Mouse (Mus musculus) ES-E14 (cell line): ENCODE results near the gene Slc16a10. TPM values are rescaled to one million over a fixed set of nuclear protein-coding genes. Genes with fewer than 3 reads are reported as not detected.

Experiments
- DNase-seq: peaks from one replicate; pipeline ENCODE4 v3.0.0-alpha.2; 2013; ENCODE audit warnings: low read depth, low spot score
- H3K27ac ChIP-seq: 2 replicates; pipeline ENCODE4 v1.5.1; 2012; ENCODE audit warnings: low read depth, mild to moderate bottlenecking, low read length, moderate library complexity, mixed read lengths; ENCODE audit not compliant: poor library complexity, insufficient read depth, severe bottlenecking
- H3K36me3 ChIP-seq: 2 replicates; pipeline ENCODE4 v1.6.1; 2012; ENCODE audit warnings: mild to moderate bottlenecking, low read length, moderate library complexity, mixed read lengths; ENCODE audit not compliant: control insufficient read depth, poor library complexity, insufficient read depth, severe bottlenecking
- H3K4me1 ChIP-seq, 2 experiments: fragments of 150-350 bp in 1 of 2; sonication (generic) in 1 of 2; 2 replicates each; pipeline ENCODE4 v1.6.1; 2012; ENCODE audit warnings: low read length in 2 of 2, mild to moderate bottlenecking in 1 of 2, mixed read lengths in 1 of 2; ENCODE audit not compliant: control insufficient read depth in 2 of 2, insufficient read depth in 2 of 2, poor library complexity in 1 of 2
- H3K4me3 ChIP-seq, 2 experiments: fragments of 150-350 bp in 1 of 2; sonication (generic) in 1 of 2; 2 replicates each; pipeline ENCODE4 v1.5.1; 2012; ENCODE audit warnings: low read length in 2 of 2, low read depth in 1 of 2, mild to moderate bottlenecking in 1 of 2, mixed read lengths in 1 of 2; ENCODE audit not compliant: insufficient read depth in 1 of 2, poor library complexity in 1 of 2, severe bottlenecking in 1 of 2
- H3K9ac ChIP-seq: 2 replicates; pipeline ENCODE4 v1.6.1; 2012; ENCODE audit warnings: low read depth, mild to moderate bottlenecking, low read length, mixed read lengths; ENCODE audit not compliant: poor library complexity, insufficient read depth, severe bottlenecking
- H3K9me3 ChIP-seq: fragments of 150-350 bp; sonication (generic); 2 replicates; pipeline ENCODE4 v1.6.1; 2012; ENCODE audit warnings: low read depth, mild to moderate bottlenecking, low read length; ENCODE audit not compliant: control insufficient read depth, insufficient read depth
- CHD2 ChIP-seq: IDR thresholded peaks from 2 replicates; pipeline ENCODE4 v1.6.1; 2014; ENCODE audit warnings: mild to moderate bottlenecking, low read depth, low read length, inconsistent platforms
- HCFC1 ChIP-seq: IDR thresholded peaks from 2 replicates; pipeline ENCODE4 v1.6.1; 2012; ENCODE audit warnings: low read length, inconsistent platforms, borderline replicate concordance; ENCODE audit not compliant: insufficient read depth
- MAFK ChIP-seq: IDR thresholded peaks from 2 replicates; pipeline ENCODE4 v1.6.1; 2014; ENCODE audit warnings: mild to moderate bottlenecking, low read depth, low read length, inconsistent platforms; ENCODE audit not compliant: insufficient read depth
- ZC3H11A ChIP-seq: IDR thresholded peaks from 2 replicates; pipeline ENCODE4 v1.6.1; 2012; ENCODE audit warnings: low read depth, mild to moderate bottlenecking, inconsistent platforms, low read length, borderline replicate concordance
- ZNF384 ChIP-seq: IDR thresholded peaks from 2 replicates; pipeline ENCODE4 v1.6.1; 2012; ENCODE audit warnings: low read depth, low read length, inconsistent platforms
- in situ Hi-C, 2 experiments: fragments of 600-800 bp; cut with MboI; formaldehyde crosslinking; loops; one replicate each; pipeline ENCODE4 v1.15.1; 2025; ENCODE audit warnings: low sequenced_read_pairs in 2 of 2, inconsistent platforms in 1 of 2; ENCODE audit not compliant: unreplicated experiment in 2 of 2
- total RNA-seq: library from RNA; depleted of rRNA; stranded (reverse); fragments of 300-350 nt; gene quantifications from 2 replicates; pipeline ENCODE4 v1.2.3, GENCODE M21; 2012

The Slc16a10 gene
- total RNA-seq, 1 experiment, result 6.2 TPM

- Histone ChIP-seq H3K4me1 (no peaks in the 10 kb centered on the region), H3K36me3 (no peaks in the 10 kb centered on the region), H3K27ac (no peak overlapping the region), H3K4me3 (no peak overlapping the region), H3K9me3 (no peaks in the 10 kb centered on the region), H3K9ac (no peak overlapping the region)
- TF ChIP-seq ZNF384 (no peak), MAFK (no peak), ZC3H11A (no peak), CHD2 (no peak), HCFC1 (no peak)
- in situ Hi-C loops, result no loop called here
- no peak for DNase-seq
Observed at GRCm38 (mm10) chr10:40103790-40104189, 38.3 kb downstream of the Slc16a10 start.

- Histone ChIP-seq H3K9ac (no peak overlapping the region), H3K4me3 (no peak overlapping the region), H3K4me1 (no peaks in the 10 kb centered on the region), H3K27ac (no peak overlapping the region; the same call in 1 of the 2 replicates), H3K9me3 (no peaks in the 10 kb centered on the region), H3K36me3 (no peaks in the 10 kb centered on the region)
- TF ChIP-seq CHD2 (no peak), MAFK (no peak), ZNF384 (no peak), HCFC1 (no peak), ZC3H11A (no peak)
- in situ Hi-C loops, result no loop called here
- no peak for DNase-seq
Observed at GRCm38 (mm10) chr10:40102986-40103385, 39.1 kb downstream of the Slc16a10 start.

GRCm38 (mm10) chr10:40102166-40102565 lies 39.9 kb downstream of the Slc16a10 start:
- in situ Hi-C loops, result no loop called here
- Histone ChIP-seq H3K27ac (no peak overlapping the region), H3K9ac (no peak overlapping the region), H3K4me3 (no peak overlapping the region), H3K9me3 (no peaks in the 10 kb centered on the region), H3K36me3 (no peaks in the 10 kb centered on the region), H3K4me1 (no peaks in the 10 kb centered on the region)
- TF ChIP-seq ZNF384 (no peak), HCFC1 (no peak), MAFK (no peak), ZC3H11A (no peak), CHD2 (no peak)
- DNase-seq, result no peak

- no peak overlapping the region for H3K9ac ChIP-seq
- DNase-seq, result no peak
- H3K4me3 ChIP-seq, result no peak overlapping the region
- no peak overlapping the region for H3K27ac ChIP-seq
- H3K36me3 ChIP-seq, result no peaks in the 10 kb centered on the region
- in situ Hi-C loops, result no loop called here
- no peaks in the 10 kb centered on the region for H3K4me1 ChIP-seq
- TF ChIP-seq HCFC1, result no peak
- TF ChIP-seq CHD2, result no peak
- no peak for TF ChIP-seq ZNF384
- no peak for TF ChIP-seq ZC3H11A
- TF ChIP-seq MAFK, result no peak
- H3K9me3 ChIP-seq, result no peaks in the 10 kb centered on the region
Observed at GRCm38 (mm10) chr10:40098441-40098840, 43.6 kb downstream of the Slc16a10 start.

GRCm38 (mm10) chr10:40097519-40097918 lies 44.5 kb downstream of the Slc16a10 start:
- Histone ChIP-seq H3K9ac (no peak overlapping the region), H3K27ac (no peak overlapping the region), H3K4me1 (no peaks in the 10 kb centered on the region), H3K36me3 (no peaks in the 10 kb centered on the region), H3K4me3 (no peak overlapping the region), H3K9me3 (no peaks in the 10 kb centered on the region)
- DNase-seq, result no peak
- in situ Hi-C loops, result no loop called here
- TF ChIP-seq CHD2 (no peak), HCFC1 (no peak), ZC3H11A (no peak), ZNF384 (no peak), MAFK (no peak)
